ENCODE assay signal across 7 mouse cellular contexts in the genomic region with DNA sequence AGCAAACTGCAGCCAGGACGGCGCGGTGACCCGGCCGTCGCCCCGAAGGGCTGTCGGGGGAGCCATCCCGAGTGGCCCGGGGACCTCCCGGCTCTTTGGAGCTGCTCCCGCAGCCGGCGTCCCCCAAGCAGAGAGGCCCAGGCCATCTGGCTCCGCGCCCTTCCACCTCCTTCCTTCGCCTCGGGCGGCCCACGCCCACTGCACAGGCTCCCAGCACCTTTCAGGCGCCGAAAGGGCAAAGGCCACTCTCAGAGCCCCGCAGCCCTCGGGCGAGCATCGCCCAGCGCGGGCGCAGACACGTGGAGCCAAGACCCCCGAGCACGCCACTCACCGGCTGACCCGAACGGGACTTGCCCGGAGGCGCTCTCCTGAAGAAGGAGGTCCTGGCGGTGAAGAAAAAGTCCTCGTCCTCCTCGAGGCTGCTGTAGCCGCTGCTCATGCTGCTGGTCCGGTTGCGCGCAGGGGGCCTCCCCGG. TPM values are rescaled to one million over a fixed set of nuclear protein-coding genes. Genes with fewer than 3 reads are reported as not detected.
DNase-seq lines count a peak whose midpoint lies in the region; ATAC-seq and TF ChIP-seq lines count a peak whose summit lies in the region.

No protein-coding gene starts in this region.

- peak overlapping the region; percentile 95 for H3K4me2 ChIP-seq in forebrain, embryonic 14.5 days (ENCODE audit: low read length)
- peak overlapping the region; percentile 97 for H3K4me2 ChIP-seq in hindbrain, embryonic 14.5 days (replicated peaks)
- peak overlapping the region; percentile 96 for H3K4me2 ChIP-seq in midbrain, embryonic 16.5 days (ENCODE audit: low read length)

- 0 out of 2 replicates have a peak, but pooled peaks cover 12% of the 10 kb centered on the region for H3K4me1 ChIP-seq in forebrain, embryonic 14.5 days (ENCODE audit: control insufficient read depth, insufficient read depth, low read length)
- peaks cover 9% of the 10 kb centered on the region; the same call in 1 of the 2 replicates for H3K4me1 ChIP-seq in hindbrain, embryonic 14.5 days (replicated peaks; ENCODE audit: control insufficient read depth, insufficient read depth, low read length)
- H3K4me1 ChIP-seq in liver, adult 2 months (ENCODE audit: control insufficient read depth, insufficient read depth, low read length), result peaks cover 24% of the 10 kb centered on the region
- H3K4me1 ChIP-seq in midbrain, embryonic 16.5 days (ENCODE audit: control insufficient read depth, insufficient read depth, low read length), result peaks cover 19% of the 10 kb centered on the region

- H3K27me3 ChIP-seq in Patski, result no peaks in the 10 kb centered on the region
- H3K27me3 ChIP-seq in forebrain, embryonic 14.5 days (replicated peaks; ENCODE audit: control insufficient read depth, insufficient read depth, low read length), result peaks cover 12% of the 10 kb centered on the region; the same call in 1 of the 2 replicates
- peaks cover 12% of the 10 kb centered on the region; the same call in 1 of the 2 replicates for H3K27me3 ChIP-seq in hindbrain, embryonic 14.5 days (ENCODE audit: control insufficient read depth, insufficient read depth, low read length)
- no peaks in the 10 kb centered on the region for H3K27me3 ChIP-seq in liver, adult 2 months (ENCODE audit: control insufficient read depth, insufficient read depth, low read length)
- peaks cover 10% of the 10 kb centered on the region for H3K27me3 ChIP-seq in midbrain, embryonic 16.5 days (ENCODE audit: control insufficient read depth, insufficient read depth, low read depth, low read length)

- peaks cover 31% of the 10 kb centered on the region; the same call in 1 of the 2 replicates for H3K79me2 ChIP-seq in liver, adult 2 months (ENCODE audit: control insufficient read depth, insufficient read depth, low read length)

- H3K4me3 ChIP-seq in forebrain, embryonic 14.5 days (ENCODE audit: low read depth, low read length), result peak overlapping the region; percentile 55
- H3K4me3 ChIP-seq in hindbrain, embryonic 14.5 days (replicated peaks; ENCODE audit: low read length), result peak overlapping the region; percentile 65
- H3K4me3 ChIP-seq in liver, adult 2 months (ENCODE audit: insufficient read depth, low read depth, low read length), result peak overlapping the region; percentile 91
- H3K4me3 ChIP-seq in midbrain, embryonic 16.5 days (ENCODE audit: low read depth, low read length), result peak overlapping the region; percentile 69

- peak overlapping the region; percentile 14; the same call in 1 of the 2 replicates for H3K27ac ChIP-seq in forebrain, embryonic 14.5 days (ENCODE audit: low read depth, low read length)
- peak overlapping the region; percentile 47 for H3K27ac ChIP-seq in hindbrain, embryonic 14.5 days
- peak overlapping the region; percentile 87 for H3K27ac ChIP-seq in liver, adult 2 months (replicated peaks; ENCODE audit: insufficient read depth, low read depth, low read length)
- H3K27ac ChIP-seq in midbrain, embryonic 16.5 days (ENCODE audit: low read length), result peak overlapping the region; percentile 26

- H3K9ac ChIP-seq in forebrain, embryonic 14.5 days (ENCODE audit: low read length), result peak overlapping the region; percentile 66
- H3K9ac ChIP-seq in hindbrain, embryonic 14.5 days, result peak overlapping the region; percentile 74
- H3K9ac ChIP-seq in liver, adult 2 months (ENCODE audit: low read depth, low read length), result peak overlapping the region; percentile 79
- peak overlapping the region; percentile 67 for H3K9ac ChIP-seq in midbrain, embryonic 16.5 days (ENCODE audit: low read depth, low read length)

- H3K36me3 ChIP-seq in forebrain, embryonic 14.5 days (ENCODE audit: control insufficient read depth, insufficient read depth, low read length), result no peaks in the 10 kb centered on the region
- H3K36me3 ChIP-seq in hindbrain, embryonic 14.5 days (replicated peaks; ENCODE audit: control insufficient read depth, insufficient read depth), result no peaks in the 10 kb centered on the region
- H3K36me3 ChIP-seq in liver, adult 2 months (ENCODE audit: control insufficient read depth, insufficient read depth, low read length), result no peaks in the 10 kb centered on the region
- no peaks in the 10 kb centered on the region for H3K36me3 ChIP-seq in midbrain, embryonic 16.5 days (ENCODE audit: control insufficient read depth, insufficient read depth, low read length)

- WGBS in forebrain, embryonic 14.5 days, result under 1% methylated on average over 42 of the region's 45 CpGs
- WGBS in hindbrain, embryonic 14.5 days, result 0% methylated on average over 44 of the region's 45 CpGs
- under 1% methylated on average over 45 of the region's 45 CpGs for WGBS in liver, adult 2 months
- WGBS in midbrain, embryonic 16.5 days, result under 1% methylated on average over 41 of the region's 45 CpGs

- 0 out of 2 replicates have a peak, but pooled peaks have one; percentile 52 for TF ChIP-seq POLR2A in liver, adult 2 months (IDR thresholded peaks at IDR 0.05; ENCODE audit: extremely low read depth, insufficient read depth, low read length)

- peak; percentile 18 for ATAC-seq in Patski
- no peak for ATAC-seq in forebrain, embryonic 14.5 days
- peak; percentile 71 for ATAC-seq in hindbrain, embryonic 14.5 days (ENCODE audit: low FRiP score)
- peak; percentile 22; the same call in 1 of the 2 replicates for ATAC-seq in midbrain, embryonic 16.5 days

- in situ Hi-C loops in Patski (cut with MboI; ENCODE audit: low pct_unique_long_range_greater_than_20kb), result no loop called here

- H3K9me3 ChIP-seq in forebrain, embryonic 14.5 days (replicated peaks; ENCODE audit: control insufficient read depth, low read length), result no peaks in the 10 kb centered on the region
- H3K9me3 ChIP-seq in hindbrain, embryonic 14.5 days (ENCODE audit: control insufficient read depth, low read length), result no peaks in the 10 kb centered on the region
- H3K9me3 ChIP-seq in midbrain, embryonic 16.5 days (replicated peaks; ENCODE audit: control insufficient read depth, low read length, poor library complexity, severe bottlenecking), result no peaks in the 10 kb centered on the region

- POLR2A ChIA-PET in Patski (lab: Charles Lee), result interaction anchor here (0.6 to 2.1 kb wide), 5 partner anchors 14 to 65 kb away, joined by 3 to 8 read pairs (median 6); no protein-coding TSS in a partner anchor

- no peak for DNase-seq in Patski (ENCODE audit: low read depth, low spot score)
- DNase-seq in c-Kit-positive CD71-positive TER-119-negative erythroid progenitor cells, embryonic 14.5 days (ENCODE audit: low read depth), result peak; percentile 36
- DNase-seq in forebrain, embryonic 14.5 days (ENCODE audit: low spot score), result no peak
- no peak for DNase-seq in hindbrain, embryonic 14.5 days (ENCODE audit: low spot score)
- DNase-seq in liver, adult 2 months (ENCODE audit: extremely low read depth, low read depth, low spot score), result peak; percentile 67
- DNase-seq in thymus, postnatal 4 days, result peak; percentile 73

- no peak for TF ChIP-seq CTCF in Patski (IDR thresholded peaks at IDR 0.05)
- TF ChIP-seq CTCF in liver, adult 2 months (IDR thresholded peaks at IDR 0.05; ENCODE audit: low read depth, low read length), result no peak

- CTCF ChIA-PET in Patski (lab: Charles Lee), result interaction anchor here (1.2 to 1.7 kb wide), 3 partner anchors 47 to 59 kb away, joined by 3 to 4 read pairs (median 4); no protein-coding TSS in a partner anchor

RNA-seq across cellular contexts. Expression of a gene that starts 0.4 kb away (rescaled TPM):
- polyA plus RNA-seq in Patski (2021), result 27.0 TPM
- 4.4 and 4.7 TPM in 2 replicates for polyA plus RNA-seq in forebrain, embryonic 14.5 days (2014; fragmentation: Nextera tagmentation; extraction: Ambion mirVana)
- polyA plus RNA-seq in hindbrain, embryonic 14.5 days (2014; fragmentation: Nextera tagmentation; extraction: Ambion mirVana), result 5.8 and 6.5 TPM in 2 replicates
- 13.4 and 18.7 TPM in 2 replicates for total RNA-seq in liver, adult 2 months (2014; rRNA removed)
- polyA plus RNA-seq in liver, adult 2 months (2012; rRNA removed), result 20.0 and 22.2 TPM in 2 replicates
- polyA plus RNA-seq in midbrain, embryonic 16.5 days (2015; fragmentation: Nextera tagmentation; extraction: Ambion mirVana), result 4.2 and 4.6 TPM in 2 replicates

Comparison
In these comparisons a context has a peak if more than half of its experiments do, and no peak if none do; other contexts are left out.
1. DNase-seq: peak in c-Kit-positive CD71-positive TER-119-negative erythroid progenitor cells, embryonic 14.5 days (single experiment), liver, adult 2 months (single experiment) and thymus, postnatal 4 days (single experiment); none in Patski (single experiment), forebrain, embryonic 14.5 days (single experiment) and hindbrain, embryonic 14.5 days (single experiment).
2. H3K27ac ChIP-seq: peak in every context shown above with its lines; median percentile 87 in liver, adult 2 months; 47 in hindbrain, embryonic 14.5 days; 26 in midbrain, embryonic 16.5 days; 14 in forebrain, embryonic 14.5 days.
3. Peak in every context shown above with its lines, with median percentiles within 50 percentile points of each other: H3K4me2 ChIP-seq, H3K4me3 ChIP-seq and H3K9ac ChIP-seq.